Mouse (Mus musculus): Measurements from ENCODE around the gene Brwd1.

DNA sequence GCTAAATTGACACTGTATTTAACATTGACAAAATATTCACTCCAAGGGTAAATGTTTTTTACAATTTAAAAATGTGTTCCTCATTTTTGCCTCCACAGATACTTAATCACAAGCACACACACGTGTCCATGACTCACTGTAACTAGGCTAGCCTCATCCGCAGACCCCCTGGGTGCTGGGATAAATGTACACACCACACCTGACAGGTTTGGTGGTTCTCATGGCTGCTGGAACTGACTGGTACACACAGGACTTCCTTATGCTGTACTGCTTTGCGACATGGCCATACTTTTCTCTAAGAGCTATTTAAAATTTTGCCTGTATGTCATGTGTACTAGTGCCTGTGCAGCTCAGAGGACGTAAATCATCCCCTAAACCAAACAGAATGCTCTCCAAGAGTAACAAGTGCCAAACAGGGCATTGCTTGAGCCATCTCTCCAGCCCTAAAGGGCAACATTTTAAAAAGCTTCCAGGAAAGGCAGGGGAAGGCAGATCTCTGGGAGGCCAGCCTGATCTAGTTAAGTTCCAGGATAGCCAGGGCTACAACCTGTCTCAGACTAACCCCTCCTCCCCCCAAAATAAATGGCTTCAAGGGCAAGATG, 37.8 kb upstream of the Brwd1 start:
- TF ChIP-seq ZC3H11A (IDR thresholded peaks at IDR 0.05; ENCODE audit: borderline replicate concordance, low read depth, low read length): no peak
- no peak for TF ChIP-seq ZNF384 (IDR thresholded peaks at IDR 0.05; ENCODE audit: low read depth, low read length)
- TF ChIP-seq MAFK (IDR thresholded peaks at IDR 0.05; ENCODE audit: insufficient read depth, low read depth, low read length): no peak
